1 mouse cellular context compared by ENCODE assay signal in genomic region chr9:21923490-21924098, GRCm38 (mm10).
TF ChIP-seq lines count a peak whose summit lies in the region.

No protein-coding gene starts in this region.

TF ChIP-seq in MEL, 35 proteins besides CTCF, POLR2A, EP300 and RAD21 (continued from another document):
- TF ChIP-seq SMC3 (IDR thresholded peaks at IDR 0.05; ENCODE audit: low read depth, low read length) (no peak; the same call in 1 of the 2 replicates), POLR2AphosphoS5 (IDR thresholded peaks at IDR 0.05; ENCODE audit: borderline replicate concordance, low read depth, low read length) (no peak), USF1 (IDR thresholded peaks at IDR 0.05; ENCODE audit: low read depth, low read length) (no peak), NRF1 (IDR thresholded peaks at IDR 0.05; ENCODE audit: insufficient read depth, low read depth, low read length, poor library complexity, severe bottlenecking) (no peak), GATA1 (IDR thresholded peaks at IDR 0.05; ENCODE audit: low read depth, low read length) (0 out of 2 replicates have a peak, but pooled peaks have one; percentile 18), ZKSCAN1 (IDR thresholded peaks at IDR 0.05; ENCODE audit: low read depth, low read length) (no peak), MYC (IDR thresholded peaks at IDR 0.05; ENCODE audit: low read depth, low read length) (no peak), SIN3A (IDR thresholded peaks at IDR 0.05; ENCODE audit: low read length) (no peak), CHD2 (IDR thresholded peaks at IDR 0.05; ENCODE audit: low read length) (no peak; the same call in 1 of the 2 replicates), TCF12 (IDR thresholded peaks at IDR 0.05; ENCODE audit: low read depth, low read length) (peak; percentile 24; the same call in 1 of the 2 replicates), TAL1 (IDR thresholded peaks at IDR 0.05; ENCODE audit: low read length) (no peak), KAT2A (conservative IDR thresholded peaks at IDR 0.05; ENCODE audit: low read depth, low read length) (no peak), USF2 (IDR thresholded peaks at IDR 0.05; ENCODE audit: borderline replicate concordance in 1 of 2, insufficient read depth in 1 of 2, low read depth in 1 of 2, low read length in 2 of 2) (peak in 1 of 2 experiments; percentile 34; a peak in 1 of 4 replicates), GABPA (IDR thresholded peaks at IDR 0.05; ENCODE audit: low read depth, low read length) (no peak), ELF1 (IDR thresholded peaks at IDR 0.05; ENCODE audit: low read depth, low read length) (0 out of 2 replicates have a peak, but pooled peaks have one; percentile 1), JUND (IDR thresholded peaks at IDR 0.05; ENCODE audit: low read depth, low read length) (no peak), POLR2AphosphoS2 (IDR thresholded peaks at IDR 0.05; ENCODE audit: low read length) (peak; percentile 42; the same call in 1 of the 2 replicates), NELFE (IDR thresholded peaks at IDR 0.05; ENCODE audit: low read depth, low read length) (peak; percentile 47; the same call in 1 of the 2 replicates), MXI1 (IDR thresholded peaks at IDR 0.05; ENCODE audit: low read depth, low read length) (no peak), MEF2A (IDR thresholded peaks at IDR 0.05; ENCODE audit: extremely low read depth, insufficient replicate concordance, low read depth, low read length, poor library complexity, severe bottlenecking) (no peak), ZMIZ1 (IDR thresholded peaks at IDR 0.05; ENCODE audit: low read depth, low read length) (no peak)
